Mouse (Mus musculus) c-Kit-positive CD71-positive TER-119-negative erythroid progenitor cells, embryonic 14.5 days (primary cell): ENCODE data around the gene Dynlt3.

ENCODE experiments used
- DNase-seq: peaks from one replicate; pipeline ENCODE4 v3.0.0-alpha.2; 2013; ENCODE audit warnings: low read depth

Dynlt3 gene

DNA sequence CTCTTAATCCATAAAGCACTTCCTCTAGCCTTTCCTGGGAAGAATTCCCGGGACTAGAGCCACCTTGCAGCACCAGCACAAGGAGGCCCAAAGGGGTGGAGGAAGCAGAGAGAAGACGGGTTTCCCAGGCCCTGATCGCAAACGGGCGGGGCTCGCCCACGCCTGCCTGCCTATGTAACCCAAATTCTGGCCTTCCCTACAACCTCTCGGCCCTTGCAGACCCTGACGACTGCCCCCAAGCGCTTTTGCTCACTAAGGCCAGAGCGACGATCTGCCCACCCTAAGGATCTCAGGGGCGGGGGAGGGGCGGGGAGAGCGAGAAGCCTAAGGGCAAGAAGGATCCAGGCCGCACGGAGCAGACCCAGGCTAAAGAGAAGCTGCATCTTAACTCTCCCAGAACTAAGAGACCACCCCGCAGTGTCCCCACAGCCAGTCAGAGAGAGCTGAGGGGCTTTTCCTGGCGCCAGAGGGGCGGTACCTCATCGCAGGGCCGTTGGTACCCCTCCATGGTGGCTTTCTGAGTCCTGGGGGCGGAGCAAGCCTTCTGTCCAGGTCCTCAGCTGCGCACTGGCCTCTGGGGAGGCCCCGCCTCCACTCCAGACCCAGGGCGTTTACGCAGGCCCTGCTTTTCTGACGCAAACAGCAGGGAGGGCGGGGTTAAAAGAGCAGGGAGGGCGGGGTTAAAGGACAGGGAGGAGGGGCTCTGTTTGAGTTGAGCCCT lies at the start of gene Dynlt3:
Gene Dynlt3, minus strand, starts transcription at position 613 of the 721 bp plus-strand sequence.
- peak; percentile 59 for DNase-seq

DNA sequence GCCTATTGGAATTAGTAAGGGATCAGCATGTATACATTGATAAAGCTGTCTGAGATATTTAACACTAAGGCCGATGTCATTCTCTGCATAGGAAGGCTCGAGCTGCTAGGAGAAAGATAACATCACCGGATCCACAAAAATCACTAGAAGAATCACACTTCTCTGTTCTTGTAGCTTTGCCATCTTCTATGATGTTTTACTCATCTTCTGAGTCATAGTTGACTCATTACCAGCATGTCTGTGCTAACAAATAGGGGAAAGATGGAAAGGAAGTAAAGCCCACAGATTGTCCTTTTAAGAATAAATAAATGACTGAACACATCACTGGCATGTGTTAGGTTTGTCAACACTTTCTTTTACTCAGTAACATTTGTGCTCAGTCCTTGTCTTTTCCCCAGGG lies 37.0 kb upstream of the Dynlt3 start:
- DNase-seq = no peak

DNA sequence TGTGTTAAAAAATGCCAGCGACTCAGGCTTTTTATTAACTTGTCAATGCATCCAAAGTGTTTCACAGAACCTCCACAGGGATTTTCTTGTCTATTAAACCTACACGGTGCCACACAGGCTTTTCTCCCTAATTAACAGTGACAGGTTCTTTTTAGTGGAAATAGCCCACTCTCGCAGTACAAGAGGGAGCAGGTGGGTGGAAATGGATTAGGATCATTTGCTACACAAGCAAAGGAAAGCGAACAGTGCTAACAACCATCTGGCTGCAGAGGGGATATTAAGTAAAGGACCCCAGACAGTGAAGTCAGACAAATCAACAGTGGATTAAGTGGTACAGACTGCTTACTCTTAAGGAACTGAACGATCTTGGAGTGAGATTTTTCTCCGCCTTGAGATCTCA lies 33.2 kb upstream of the Dynlt3 start:
- no peak for DNase-seq

DNA sequence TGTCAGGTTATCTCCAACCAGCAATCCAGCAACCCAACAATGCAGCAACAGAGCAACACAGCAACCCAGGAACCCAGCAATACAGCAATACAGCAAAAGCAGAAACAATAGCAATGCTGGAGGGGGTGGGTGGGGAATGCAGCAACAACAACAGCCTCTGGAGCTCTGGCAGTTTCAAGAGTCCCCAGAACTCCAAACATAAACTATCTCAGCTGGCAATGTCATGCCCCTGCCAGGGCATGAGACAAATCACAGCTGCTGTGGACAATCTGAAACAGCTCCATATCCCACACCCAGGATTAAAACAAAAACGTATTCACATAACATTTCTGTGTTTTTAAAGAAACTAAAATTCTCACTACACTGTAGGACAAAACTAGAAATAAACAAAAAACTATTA lies 9.2 kb upstream of the Dynlt3 start:
- no peak for DNase-seq

DNA sequence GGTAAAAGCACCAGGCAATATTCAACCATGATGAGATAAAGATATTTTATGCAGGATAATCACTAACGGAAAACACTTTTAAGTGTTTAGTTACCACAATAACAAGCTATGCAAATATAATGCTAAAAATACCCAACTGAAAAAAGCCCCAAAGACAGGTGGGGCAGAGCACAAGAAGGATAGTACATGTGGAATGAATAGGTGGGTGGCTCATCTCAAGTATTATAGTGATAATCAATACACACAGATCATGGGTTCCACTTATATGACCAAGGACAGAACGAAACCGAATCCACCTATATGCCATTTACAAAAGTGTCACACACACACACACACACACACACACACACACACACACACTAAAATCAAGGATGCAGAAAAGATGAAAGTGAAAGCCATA lies 8.6 kb upstream of the Dynlt3 start:
- no peak for DNase-seq

DNA sequence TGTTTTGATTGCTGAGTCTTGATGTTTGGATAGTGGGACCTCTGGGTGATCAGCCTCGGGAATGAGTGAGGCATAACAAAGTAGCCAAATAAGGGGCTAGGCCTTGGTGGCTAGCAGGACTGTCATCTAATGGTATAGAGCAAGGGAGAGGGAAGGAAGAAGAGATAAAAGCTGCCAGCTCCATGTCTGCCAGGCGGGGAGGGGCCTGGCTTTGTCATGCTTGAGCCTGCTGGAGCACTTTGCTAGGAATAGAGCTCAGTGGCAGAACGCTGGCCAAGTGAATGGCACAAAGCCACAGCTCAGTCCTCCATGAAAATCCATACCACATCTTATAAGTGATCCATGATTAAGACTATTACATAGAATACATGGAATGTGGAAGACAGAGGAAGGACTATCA lies 10.0 kb downstream of the Dynlt3 start:
- DNase-seq = no peak

DNA sequence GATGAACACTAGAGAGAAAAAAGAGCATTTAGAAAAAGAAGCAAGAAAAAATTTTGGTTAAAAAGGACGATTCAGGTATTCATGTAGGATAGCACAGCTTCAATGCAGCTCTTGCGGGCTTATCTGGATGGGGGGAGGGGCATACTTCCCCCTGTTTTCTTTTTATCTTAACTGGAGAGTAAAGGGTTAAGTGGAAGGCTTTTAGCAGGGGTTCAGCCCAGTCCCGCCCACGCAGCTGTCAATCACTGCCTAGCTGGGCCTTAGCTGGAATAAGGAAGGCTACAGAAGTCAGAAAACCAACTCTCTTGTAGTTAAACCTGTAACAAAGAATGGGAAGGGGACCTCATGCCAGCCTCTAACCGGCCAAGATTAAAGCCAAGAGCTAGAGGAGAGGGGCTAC lies 22.2 kb downstream of the Dynlt3 start:
- peak; percentile 31 for DNase-seq

DNA sequence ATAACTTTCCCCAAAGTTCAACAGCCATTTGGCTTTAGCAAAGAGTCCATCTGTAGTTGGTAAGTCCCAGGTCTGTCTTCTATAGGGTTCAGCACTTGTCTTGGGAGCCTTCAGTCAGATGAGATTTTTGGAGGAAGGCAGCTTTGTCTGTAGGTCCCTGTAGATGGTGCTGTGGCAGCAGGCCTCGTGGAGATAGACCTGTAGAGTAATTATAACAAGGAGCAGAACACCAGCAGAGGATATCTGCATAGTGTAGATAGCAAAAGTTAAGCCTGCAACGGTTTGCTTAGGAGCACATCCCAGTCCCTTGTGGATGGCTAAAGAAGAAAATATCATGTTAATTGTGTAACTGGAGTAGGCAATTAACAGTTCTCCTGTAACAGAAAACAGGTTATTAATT lies 22.7 kb downstream of the Dynlt3 start:
- DNase-seq = peak; percentile 11
